In the genomic region with DNA sequence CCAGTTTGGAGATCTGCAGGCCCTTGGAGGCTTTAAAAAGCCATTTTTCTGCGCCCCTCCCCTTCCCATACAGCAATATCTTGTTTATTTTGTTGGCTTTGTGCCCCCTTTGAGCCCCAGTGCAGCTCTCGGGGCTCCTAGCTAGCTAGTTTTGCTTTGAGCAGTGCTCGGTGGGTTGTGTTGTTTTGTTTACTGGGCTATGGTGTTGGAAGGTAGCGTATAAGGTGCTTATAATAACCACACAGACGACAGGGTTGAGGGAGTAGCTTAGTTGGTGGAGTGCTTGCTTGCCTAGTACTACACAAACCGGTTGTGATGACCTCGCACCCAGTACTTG, we compare ENCODE assay signal across 8 mouse cellular contexts. TPM values are rescaled to one million over a fixed set of nuclear protein-coding genes. Genes with fewer than 3 reads are reported as not detected.
DNase-seq lines count a peak whose midpoint lies in the region; ATAC-seq lines count a peak whose summit lies in the region.

No protein-coding gene starts in this region.

- H3K9me3 ChIP-seq in lung, embryonic 16.5 days (ENCODE audit: control insufficient read depth, low read length), result no peaks in the 10 kb centered on the region
- H3K9me3 ChIP-seq in embryonic facial prominence, embryonic 10.5 days, result no peaks in the 10 kb centered on the region
- no peaks in the 10 kb centered on the region for H3K9me3 ChIP-seq in intestine, embryonic 16.5 days (ENCODE audit: control insufficient read depth, low read length)
- 0 out of 2 replicates have a peak, but pooled peaks cover under 1% of the 10 kb centered on the region for H3K9me3 ChIP-seq in neural tube, embryonic 13.5 days

- H3K27me3 ChIP-seq in lung, embryonic 16.5 days (ENCODE audit: control insufficient read depth, insufficient read depth, low read depth, low read length), result no peaks in the 10 kb centered on the region
- H3K27me3 ChIP-seq in embryonic facial prominence, embryonic 10.5 days (replicated peaks; ENCODE audit: low read depth, poor library complexity, severe bottlenecking), result no peaks in the 10 kb centered on the region
- no peaks in the 10 kb centered on the region for H3K27me3 ChIP-seq in intestine, embryonic 16.5 days (replicated peaks; ENCODE audit: control insufficient read depth, insufficient read depth, low read length)
- H3K27me3 ChIP-seq in neural tube, embryonic 13.5 days, result no peaks in the 10 kb centered on the region

- 9% methylated on average over 7 of the region's 7 CpGs for WGBS in lung, embryonic 16.5 days
- 20% methylated on average over 7 of the region's 7 CpGs for WGBS in embryonic facial prominence, embryonic 10.5 days
- WGBS in intestine, embryonic 16.5 days, result 13% methylated on average over 7 of the region's 7 CpGs
- 20% methylated on average over 7 of the region's 7 CpGs for WGBS in neural tube, embryonic 13.5 days

- H3K9ac ChIP-seq in lung, embryonic 16.5 days (ENCODE audit: low read length), result peak overlapping the region; percentile 93
- H3K9ac ChIP-seq in intestine, embryonic 16.5 days (ENCODE audit: low read depth, low read length), result peak overlapping the region; percentile 96
- H3K9ac ChIP-seq in neural tube, embryonic 13.5 days, result peak overlapping the region; percentile 92

- ATAC-seq in lung, embryonic 16.5 days (ENCODE audit: low read depth), result no peak; the same call in none of the 2 replicates
- no peak for ATAC-seq in intestine, embryonic 16.5 days
- ATAC-seq in neural tube, embryonic 13.5 days (ENCODE audit: low read depth), result 0 out of 2 replicates have a peak, but pooled peaks have one; percentile 13

- peak overlapping the region; percentile 85 for H3K4me3 ChIP-seq in lung, embryonic 16.5 days (ENCODE audit: low read length)
- peak overlapping the region; percentile 95 for H3K4me3 ChIP-seq in embryonic facial prominence, embryonic 10.5 days
- peak overlapping the region; percentile 92 for H3K4me3 ChIP-seq in intestine, embryonic 16.5 days (ENCODE audit: low read length)
- peak overlapping the region; percentile 94 for H3K4me3 ChIP-seq in neural tube, embryonic 13.5 days

- peak overlapping the region; percentile 66 for H3K4me2 ChIP-seq in lung, embryonic 16.5 days (ENCODE audit: low read depth, low read length)
- H3K4me2 ChIP-seq in intestine, embryonic 16.5 days (ENCODE audit: low read depth, low read length), result peak overlapping the region; percentile 83
- peak overlapping the region; percentile 75 for H3K4me2 ChIP-seq in neural tube, embryonic 13.5 days

- H3K27ac ChIP-seq in lung, embryonic 16.5 days (ENCODE audit: low read length), result peak overlapping the region; percentile 81
- peak overlapping the region; percentile 96 for H3K27ac ChIP-seq in embryonic facial prominence, embryonic 10.5 days (replicated peaks)
- peak overlapping the region; percentile 72 for H3K27ac ChIP-seq in intestine, embryonic 16.5 days (ENCODE audit: low read length)
- peak overlapping the region; percentile 80; the same call in 1 of the 2 replicates for H3K27ac ChIP-seq in neural tube, embryonic 13.5 days (replicated peaks)

- H3K36me3 ChIP-seq in lung, embryonic 16.5 days (ENCODE audit: control insufficient read depth, insufficient read depth, low read length), result peaks cover 9% of the 10 kb centered on the region
- H3K36me3 ChIP-seq in embryonic facial prominence, embryonic 10.5 days (replicated peaks), result peaks cover 40% of the 10 kb centered on the region
- peaks cover under 1% of the 10 kb centered on the region; the same call in 1 of the 2 replicates for H3K36me3 ChIP-seq in intestine, embryonic 16.5 days (ENCODE audit: control insufficient read depth, insufficient read depth, low read length)
- peaks cover 28% of the 10 kb centered on the region for H3K36me3 ChIP-seq in neural tube, embryonic 13.5 days

- DNase-seq in lung, postnatal 10 days, result no peak
- no peak for DNase-seq in embryonic facial prominence, embryonic 10.5 days (ENCODE audit: low spot score)
- DNase-seq in spleen, postnatal 10 days (ENCODE audit: low spot score in 2 of 2), result no peak
- DNase-seq in thymus, adult 18-20 months, result no peak
- DNase-seq in urinary bladder, adult 2 months (ENCODE audit: low spot score), result no peak

- H3K4me1 ChIP-seq in lung, embryonic 16.5 days (replicated peaks; ENCODE audit: control insufficient read depth, insufficient read depth, low read length), result peaks cover 7% of the 10 kb centered on the region
- H3K4me1 ChIP-seq in embryonic facial prominence, embryonic 10.5 days, result peaks cover 13% of the 10 kb centered on the region
- peaks cover 6% of the 10 kb centered on the region for H3K4me1 ChIP-seq in intestine, embryonic 16.5 days (ENCODE audit: control insufficient read depth, insufficient read depth, low read length)
- H3K4me1 ChIP-seq in neural tube, embryonic 13.5 days (replicated peaks), result peaks cover 18% of the 10 kb centered on the region

RNA-seq across cellular contexts. Expression of gene Zfp280b, which starts 0.6 kb away (rescaled TPM):
- polyA plus RNA-seq in lung, embryonic 16.5 days (2015; fragmentation: Nextera tagmentation; extraction: Ambion mirVana), result 18.6 TPM in 2 replicates
- 38.4 and 41.2 TPM in 2 replicates for polyA plus RNA-seq in embryonic facial prominence, embryonic 10.5 days (2016; fragmentation: Nextera tagmentation; extraction: Ambion mirVana)
- 16.4 and 16.6 TPM in 2 replicates for polyA plus RNA-seq in intestine, embryonic 16.5 days (2015; fragmentation: Nextera tagmentation; extraction: Ambion mirVana)
- polyA plus RNA-seq in neural tube, embryonic 13.5 days (2015; fragmentation: Nextera tagmentation; extraction: Ambion mirVana), result 12.0 and 12.4 TPM in 2 replicates
- polyA plus RNA-seq in urinary bladder, adult 2 months (2012; rRNA removed), result 8.6 TPM in 2 replicates
